Mouse (Mus musculus): ENCODE measurements around the gene Slc13a4. TPM values are rescaled to one million over a fixed set of nuclear protein-coding genes. Genes with fewer than 3 reads are reported as not detected.

Gene Slc13a4
- polyA plus RNA-seq, 1 experiment from 2014 or later, result 8.0 TPM

DNA sequence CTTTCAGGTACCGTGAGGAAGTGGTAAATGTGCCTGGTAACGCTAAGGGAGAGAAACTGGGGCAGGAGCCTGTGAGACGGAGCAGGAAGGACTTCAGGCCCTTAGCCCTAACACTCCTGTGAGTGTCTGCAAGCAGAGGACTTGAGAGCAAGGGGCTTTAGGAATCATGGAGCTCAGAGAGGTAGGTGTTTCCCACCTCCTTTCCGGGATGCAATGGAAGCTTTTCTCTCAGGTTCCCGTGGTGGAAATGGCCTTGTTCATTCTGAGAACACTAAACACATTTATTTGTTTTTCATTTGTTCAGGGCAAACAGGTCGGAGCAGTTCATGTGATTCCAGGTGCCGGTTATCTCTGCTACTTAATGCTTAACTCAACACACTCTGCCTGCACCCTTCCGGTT is 29.9 kb upstream of the Slc13a4 start:
- H3K4me3 ChIP-seq (ENCODE audit: low read depth, low read length), result no peak overlapping the region
- H3K27ac ChIP-seq (ENCODE audit: low read length), result no peak overlapping the region
- H3K4me2 ChIP-seq (ENCODE audit: low read length), result no peak overlapping the region
- no peaks in the 10 kb centered on the region for H3K27me3 ChIP-seq (ENCODE audit: control insufficient read depth, insufficient read depth, low read depth, low read length)
- no peak for ATAC-seq
- no peak overlapping the region for H3K9ac ChIP-seq (ENCODE audit: low read depth, low read length)
- H3K36me3 ChIP-seq (ENCODE audit: control insufficient read depth, insufficient read depth, low read length), result no peaks in the 10 kb centered on the region
- 85% methylated on average over 8 of the region's 8 CpGs for WGBS
- no peaks in the 10 kb centered on the region for H3K9me3 ChIP-seq (replicated peaks; ENCODE audit: control insufficient read depth, low read length, poor library complexity, severe bottlenecking)
- peaks cover 3% of the 10 kb centered on the region; the same call in 1 of the 2 replicates for H3K4me1 ChIP-seq (ENCODE audit: control insufficient read depth, insufficient read depth, low read length)

DNA sequence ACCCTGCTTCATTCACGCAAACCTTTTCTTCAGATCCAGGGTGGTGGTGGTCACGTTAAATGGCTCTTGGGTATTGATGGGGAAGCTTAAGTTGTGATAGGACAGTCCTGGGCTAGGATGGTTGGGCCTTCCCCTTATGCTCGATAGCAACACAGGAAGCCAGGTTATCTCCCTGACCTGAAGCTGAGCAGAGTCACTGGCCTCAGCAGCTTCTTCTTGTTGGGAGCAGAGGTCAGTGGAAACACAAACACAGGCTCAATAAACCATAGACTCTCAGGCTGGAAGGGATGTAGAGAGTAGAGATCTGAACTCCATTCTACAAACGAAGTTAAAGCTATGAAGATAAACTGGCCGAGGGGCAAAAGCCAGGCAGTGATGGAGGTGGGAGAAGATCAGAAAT is 27.5 kb upstream of the Slc13a4 start:
- Histone ChIP-seq H3K27ac (ENCODE audit: low read length) (no peak overlapping the region), H3K9me3 (replicated peaks; ENCODE audit: control insufficient read depth, low read length, poor library complexity, severe bottlenecking) (no peaks in the 10 kb centered on the region), H3K36me3 (ENCODE audit: control insufficient read depth, insufficient read depth, low read length) (no peaks in the 10 kb centered on the region), H3K4me2 (ENCODE audit: low read length) (no peak overlapping the region), H3K4me3 (ENCODE audit: low read depth, low read length) (no peak overlapping the region), H3K27me3 (ENCODE audit: control insufficient read depth, insufficient read depth, low read depth, low read length) (no peaks in the 10 kb centered on the region), H3K4me1 (ENCODE audit: control insufficient read depth, insufficient read depth, low read length) (peaks cover 3% of the 10 kb centered on the region; the same call in 1 of the 2 replicates), H3K9ac (ENCODE audit: low read depth, low read length) (no peak overlapping the region)
- ATAC-seq, result no peak
- 88% methylated on average over 5 of the region's 5 CpGs for WGBS

DNA sequence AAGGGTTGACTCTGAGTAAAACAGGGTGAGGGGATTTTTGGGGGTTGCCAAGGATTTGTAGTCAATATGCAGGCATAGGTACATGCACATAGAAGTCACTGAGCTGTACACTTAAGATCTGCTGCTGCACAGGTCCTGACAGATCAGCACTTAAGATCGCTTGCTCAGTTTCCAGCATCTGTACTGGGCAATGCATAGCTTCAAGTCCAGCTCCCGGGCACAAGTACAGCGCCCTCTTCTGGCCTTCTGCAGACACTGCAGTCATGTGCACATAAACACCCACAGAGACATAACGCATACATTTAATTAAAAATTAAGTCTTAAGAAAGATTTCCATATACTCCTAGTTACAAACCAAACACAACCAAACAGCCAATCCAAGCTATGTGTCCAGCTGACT is 26.3 kb upstream of the Slc13a4 start:
- Histone ChIP-seq H3K27ac (ENCODE audit: low read length) (no peak overlapping the region), H3K9me3 (replicated peaks; ENCODE audit: control insufficient read depth, low read length, poor library complexity, severe bottlenecking) (no peaks in the 10 kb centered on the region), H3K4me3 (ENCODE audit: low read depth, low read length) (no peak overlapping the region), H3K4me1 (ENCODE audit: control insufficient read depth, insufficient read depth, low read length) (peaks cover 3% of the 10 kb centered on the region; the same call in 1 of the 2 replicates), H3K4me2 (ENCODE audit: low read length) (no peak overlapping the region), H3K36me3 (ENCODE audit: control insufficient read depth, insufficient read depth, low read length) (no peaks in the 10 kb centered on the region), H3K9ac (ENCODE audit: low read depth, low read length) (no peak overlapping the region), H3K27me3 (ENCODE audit: control insufficient read depth, insufficient read depth, low read depth, low read length) (no peaks in the 10 kb centered on the region)
- 72% methylated on average over 4 of the region's 4 CpGs for WGBS
- ATAC-seq, result no peak

DNA sequence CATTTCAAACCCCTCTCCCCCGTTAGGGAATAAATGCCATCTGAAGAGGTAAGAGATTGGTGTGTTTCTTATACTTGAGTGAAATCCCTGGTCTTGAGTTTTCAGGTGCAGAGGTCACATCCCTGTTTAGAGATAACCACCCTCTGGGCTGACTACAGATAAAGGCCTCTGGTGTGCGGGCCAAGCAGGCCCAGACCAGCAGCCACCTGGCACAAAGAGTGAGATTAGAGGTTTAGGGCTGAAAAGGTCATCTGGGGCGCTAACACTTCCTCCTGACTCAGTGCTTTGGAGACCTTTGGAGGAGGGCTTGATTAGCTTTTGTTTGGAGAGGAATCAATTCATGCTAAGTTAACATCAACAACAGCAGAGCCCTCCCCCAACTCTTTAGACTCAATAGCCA is 25.7 kb upstream of the Slc13a4 start:
- WGBS, result 26% methylated on average over 3 of the region's 3 CpGs
- no peaks in the 10 kb centered on the region for H3K27me3 ChIP-seq (ENCODE audit: control insufficient read depth, insufficient read depth, low read depth, low read length)
- no peak for ATAC-seq
- H3K27ac ChIP-seq (ENCODE audit: low read length), result no peak overlapping the region
- H3K9me3 ChIP-seq (replicated peaks; ENCODE audit: control insufficient read depth, low read length, poor library complexity, severe bottlenecking), result no peaks in the 10 kb centered on the region
- no peak overlapping the region for H3K9ac ChIP-seq (ENCODE audit: low read depth, low read length)
- H3K4me3 ChIP-seq (ENCODE audit: low read depth, low read length), result no peak overlapping the region
- peaks cover 1% of the 10 kb centered on the region; the same call in 1 of the 2 replicates for H3K4me1 ChIP-seq (ENCODE audit: control insufficient read depth, insufficient read depth, low read length)
- no peaks in the 10 kb centered on the region for H3K36me3 ChIP-seq (ENCODE audit: control insufficient read depth, insufficient read depth, low read length)
- no peak overlapping the region for H3K4me2 ChIP-seq (ENCODE audit: low read length)

DNA sequence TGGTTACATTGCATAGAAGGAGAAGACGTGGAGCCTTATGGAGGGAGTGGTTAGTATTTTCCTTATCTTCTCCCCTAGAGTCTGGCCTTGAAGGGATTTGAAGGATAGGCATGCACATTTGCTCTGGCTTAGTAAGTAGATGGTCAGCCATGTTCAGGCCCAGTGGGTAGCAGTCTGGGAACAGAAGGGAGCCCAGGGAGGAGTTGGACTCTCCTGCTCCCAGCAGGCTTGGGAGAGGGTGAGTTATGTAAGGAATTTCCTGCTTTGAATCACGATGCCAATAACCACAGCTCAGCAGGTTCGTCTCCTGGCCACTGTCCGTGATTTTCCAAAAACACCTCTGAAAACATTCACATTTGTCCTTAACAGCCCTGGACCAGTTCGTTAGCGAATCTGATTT is 22.9 kb upstream of the Slc13a4 start:
- WGBS, result 68% methylated on average over 6 of the region's 6 CpGs

DNA sequence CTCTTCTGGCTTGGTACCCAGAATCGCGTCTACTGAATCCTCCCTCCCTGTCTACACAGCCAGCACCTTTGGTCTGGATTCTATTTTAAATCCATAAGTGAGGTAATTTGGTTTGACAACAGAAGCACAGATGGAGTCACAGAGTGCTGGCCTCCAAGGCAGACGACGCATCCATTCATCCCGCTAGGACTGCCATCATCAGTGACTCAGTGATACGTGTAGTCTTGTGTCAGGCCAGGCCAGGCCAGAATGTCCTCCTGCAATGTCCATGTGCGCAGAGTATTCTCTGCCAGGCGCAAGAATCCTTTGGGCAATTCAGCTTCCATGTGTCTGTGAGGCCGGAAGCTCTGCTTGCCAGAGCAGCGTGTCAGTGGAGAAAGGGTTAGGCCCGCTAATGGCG is 22.0 kb upstream of the Slc13a4 start:
- WGBS, result 98% methylated on average over 12 of the region's 12 CpGs

More for the DNA sequence above, 22.9 kb upstream of the Slc13a4 start:
- no peak for ATAC-seq
- H3K36me3 ChIP-seq (ENCODE audit: control insufficient read depth, insufficient read depth, low read length), result no peaks in the 10 kb centered on the region
- H3K4me2 ChIP-seq (ENCODE audit: low read length), result no peak overlapping the region
- no peaks in the 10 kb centered on the region for H3K27me3 ChIP-seq (ENCODE audit: control insufficient read depth, insufficient read depth, low read depth, low read length)
- no peak overlapping the region for H3K9ac ChIP-seq (ENCODE audit: low read depth, low read length)
- no peak overlapping the region for H3K27ac ChIP-seq (ENCODE audit: low read length)
- no peaks in the 10 kb centered on the region for H3K9me3 ChIP-seq (replicated peaks; ENCODE audit: control insufficient read depth, low read length, poor library complexity, severe bottlenecking)
- no peaks in the 10 kb centered on the region for H3K4me1 ChIP-seq (ENCODE audit: control insufficient read depth, insufficient read depth, low read length)
- no peak overlapping the region for H3K4me3 ChIP-seq (ENCODE audit: low read depth, low read length)

DNA sequence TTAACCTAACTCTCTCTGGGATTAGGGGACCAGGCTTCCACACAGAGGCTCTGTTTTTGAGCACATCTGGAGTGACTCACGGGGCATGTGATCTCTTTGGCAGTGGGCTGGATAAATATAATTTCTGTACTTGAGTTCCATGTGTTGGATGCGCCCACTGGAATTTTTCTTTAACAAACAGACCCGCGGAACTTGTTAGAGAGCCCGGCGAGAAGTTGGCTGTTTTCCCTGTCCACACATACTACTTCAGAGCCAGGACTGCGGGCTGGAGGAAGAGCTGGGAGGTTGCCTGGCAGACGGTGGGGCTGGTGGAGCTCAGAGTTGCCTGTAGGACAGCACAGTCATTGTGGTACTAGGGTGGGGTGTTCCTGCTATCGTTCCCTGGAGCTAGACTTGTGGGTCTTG is 18.2 kb upstream of the Slc13a4 start, which contains the start of gene Fam180a:
Gene Fam180a (minus strand): TSS at position 31 of the 405 bp plus-strand sequence.
- no peaks in the 10 kb centered on the region for H3K27me3 ChIP-seq (ENCODE audit: control insufficient read depth, insufficient read depth, low read depth, low read length)
- no peaks in the 10 kb centered on the region for H3K9me3 ChIP-seq (replicated peaks; ENCODE audit: control insufficient read depth, low read length, poor library complexity, severe bottlenecking)
- ATAC-seq, result no peak
- no peak within 1 kb of the TSS for H3K4me2 ChIP-seq (ENCODE audit: low read length)
- WGBS, result 84% methylated on average over 9 of the region's 9 CpGs
- H3K4me3 ChIP-seq (ENCODE audit: low read depth, low read length), result no peak within 1 kb of the TSS
- H3K4me1 ChIP-seq (ENCODE audit: control insufficient read depth, insufficient read depth, low read length), result no peaks in the 10 kb centered on the region
- H3K36me3 ChIP-seq (ENCODE audit: control insufficient read depth, insufficient read depth, low read length), result no peaks in the 10 kb centered on the region
- H3K27ac ChIP-seq (ENCODE audit: low read length), result no peak within 1 kb of the TSS
- no peak within 1 kb of the TSS for H3K9ac ChIP-seq (ENCODE audit: low read depth, low read length)

More for the DNA sequence above, 22.0 kb upstream of the Slc13a4 start:
- Histone ChIP-seq H3K9me3 (replicated peaks; ENCODE audit: control insufficient read depth, low read length, poor library complexity, severe bottlenecking) (no peaks in the 10 kb centered on the region), H3K27me3 (ENCODE audit: control insufficient read depth, insufficient read depth, low read depth, low read length) (no peaks in the 10 kb centered on the region), H3K4me2 (ENCODE audit: low read length) (no peak overlapping the region), H3K36me3 (ENCODE audit: control insufficient read depth, insufficient read depth, low read length) (no peaks in the 10 kb centered on the region), H3K27ac (ENCODE audit: low read length) (no peak overlapping the region), H3K4me3 (ENCODE audit: low read depth, low read length) (no peak overlapping the region), H3K4me1 (ENCODE audit: control insufficient read depth, insufficient read depth, low read length) (no peaks in the 10 kb centered on the region), H3K9ac (ENCODE audit: low read depth, low read length) (no peak overlapping the region)
- no peak for ATAC-seq

DNA sequence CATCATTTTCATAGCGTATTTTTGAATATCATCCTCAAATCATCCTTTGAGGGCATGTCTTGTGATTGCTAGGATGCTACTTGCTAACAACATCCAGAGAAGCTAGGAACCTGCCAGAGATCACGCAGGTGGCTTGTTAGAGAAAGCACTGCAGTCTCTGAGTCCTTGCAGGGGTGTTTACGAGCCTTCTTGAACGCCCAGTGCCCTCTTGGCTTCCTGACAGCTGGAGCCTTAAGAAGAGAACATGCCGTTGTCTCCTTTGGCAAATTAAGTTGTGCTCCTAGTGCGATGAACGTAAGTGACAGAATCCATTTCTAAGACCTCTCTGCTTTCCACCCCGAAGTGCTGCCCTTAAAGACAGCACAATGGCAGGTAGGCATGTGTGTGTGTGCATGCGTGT is 16.4 kb upstream of the Slc13a4 start:
- no peak overlapping the region for H3K4me3 ChIP-seq (ENCODE audit: low read depth, low read length)
- H3K4me1 ChIP-seq (ENCODE audit: control insufficient read depth, insufficient read depth, low read length), result no peaks in the 10 kb centered on the region
- ATAC-seq, result no peak
- no peaks in the 10 kb centered on the region for H3K9me3 ChIP-seq (replicated peaks; ENCODE audit: control insufficient read depth, low read length, poor library complexity, severe bottlenecking)
- no peak overlapping the region for H3K4me2 ChIP-seq (ENCODE audit: low read length)
- H3K9ac ChIP-seq (ENCODE audit: low read depth, low read length), result no peak overlapping the region
- no peak overlapping the region for H3K27ac ChIP-seq (ENCODE audit: low read length)
- H3K27me3 ChIP-seq (ENCODE audit: control insufficient read depth, insufficient read depth, low read depth, low read length), result no peaks in the 10 kb centered on the region
- H3K36me3 ChIP-seq (ENCODE audit: control insufficient read depth, insufficient read depth, low read length), result no peaks in the 10 kb centered on the region
- 61% methylated on average over 9 of the region's 9 CpGs for WGBS

DNA sequence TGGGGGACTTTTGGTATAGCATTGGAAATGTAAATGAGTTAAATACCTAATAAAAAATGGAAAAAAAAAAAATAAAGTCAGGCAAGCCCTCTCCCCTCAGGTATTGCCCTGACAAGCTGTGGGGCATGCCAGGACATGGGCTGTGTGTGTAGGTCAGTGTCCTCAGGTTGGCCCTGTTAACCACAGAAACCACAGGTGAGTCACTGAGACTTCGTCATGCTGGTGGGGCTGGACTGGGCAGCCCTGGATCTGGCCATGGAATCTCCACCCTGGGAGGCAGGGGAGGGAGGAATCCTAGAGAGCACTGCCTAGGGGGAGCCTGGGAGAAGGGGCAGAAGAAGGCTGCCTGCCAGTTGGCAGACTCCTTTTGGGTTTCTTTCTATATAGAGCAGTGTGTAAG is 15.1 kb upstream of the Slc13a4 start:
- no peak overlapping the region for H3K9ac ChIP-seq (ENCODE audit: low read depth, low read length)
- no peak overlapping the region for H3K4me2 ChIP-seq (ENCODE audit: low read length)
- no peak overlapping the region for H3K4me3 ChIP-seq (ENCODE audit: low read depth, low read length)
- H3K36me3 ChIP-seq (ENCODE audit: control insufficient read depth, insufficient read depth, low read length), result no peaks in the 10 kb centered on the region
- no peaks in the 10 kb centered on the region for H3K9me3 ChIP-seq (replicated peaks; ENCODE audit: control insufficient read depth, low read length, poor library complexity, severe bottlenecking)
- no peaks in the 10 kb centered on the region for H3K27me3 ChIP-seq (ENCODE audit: control insufficient read depth, insufficient read depth, low read depth, low read length)
- WGBS, result 88% methylated on average over 1 of the region's 1 CpGs
- H3K4me1 ChIP-seq (ENCODE audit: control insufficient read depth, insufficient read depth, low read length), result no peaks in the 10 kb centered on the region
- ATAC-seq, result no peak
- H3K27ac ChIP-seq (ENCODE audit: low read length), result no peak overlapping the region
